Mouse (Mus musculus) heart, postnatal 36 days (tissue): Measurements from ENCODE around the gene Diaph2. TPM values are rescaled to one million over a fixed set of nuclear protein-coding genes. Genes with fewer than 3 reads are reported as not detected.
"Not testable (repeated sequence)": the region's sequence is repeated elsewhere in the genome, so short reads cannot be mapped to it uniquely, and the experiment has no call there.

Experiments
- DNase-seq, 2 experiments: peaks; one replicate each; pipeline ENCODE4 v3.0.0; 2021 to 2022
- intact Hi-C: fragments of 180-260 bp; cut with DNase I; formaldehyde crosslinking; loops from one replicate; pipeline ENCODE4 v1.15.1; 2025
- total RNA-seq, 2 experiments: library from RNA; stranded (reverse); gene quantifications; 2 replicates each; pipeline ENCODE4 v1.2.3; 2021

The Diaph2 gene
- total RNA-seq, 2 experiments from 2014 or later, result 14.1 to 14.5 TPM

GRCm38 (mm10) chrX:129784062-129784461, 34.5 kb downstream of the Diaph2 start:
- intact Hi-C loops, result no loop called here
- DNase-seq, result no peak

- intact Hi-C loops, DNase-seq: not testable (repeated sequence)
These were observed 50.4 kb downstream of the Diaph2 start for GRCm38 (mm10) chrX:129799920-129800319.

- no peak for DNase-seq
- intact Hi-C loops, result no loop called here
These were observed 82.4 kb downstream of the Diaph2 start for GRCm38 (mm10) chrX:129831903-129832302.

- intact Hi-C loops, result no loop called here
- no peak for DNase-seq
These were observed 84.3 kb downstream of the Diaph2 start for GRCm38 (mm10) chrX:129833887-129834286.

GRCm38 (mm10) chrX:129884465-129884864, 134.9 kb downstream of the Diaph2 start:
- intact Hi-C loops, result loop anchor here (10.0 kb wide), 2 partner anchors 130 to 580 kb away; no protein-coding TSS in a partner anchor
- DNase-seq, result peak; percentile 11 to 14

- DNase-seq, result no peak
- intact Hi-C loops, result no loop called here
These were observed 176.3 kb downstream of the Diaph2 start for GRCm38 (mm10) chrX:129925806-129926205.

GRCm38 (mm10) chrX:129974816-129975215, 225.3 kb downstream of the Diaph2 start:
- intact Hi-C loops, result no loop called here
- DNase-seq, result no peak

- intact Hi-C loops, result no loop called here
- no peak for DNase-seq
These were observed 258.7 kb downstream of the Diaph2 start for GRCm38 (mm10) chrX:130008210-130008609.

GRCm38 (mm10) chrX:130019735-130020134, 270.2 kb downstream of the Diaph2 start:
- intact Hi-C loops, result no loop called here
- DNase-seq, result no peak

- intact Hi-C loops, result no loop called here
- DNase-seq, result no peak
These were observed 295.0 kb downstream of the Diaph2 start for GRCm38 (mm10) chrX:130044525-130044924.

GRCm38 (mm10) chrX:130149216-130149615, 399.7 kb downstream of the Diaph2 start:
- no peak for DNase-seq
- intact Hi-C loops, result no loop called here

- intact Hi-C loops, result no loop called here
- DNase-seq, result no peak
These were observed 402.6 kb downstream of the Diaph2 start for GRCm38 (mm10) chrX:130152164-130152563.

- intact Hi-C loops, result no loop called here
- DNase-seq, result no peak
These were observed 423.6 kb downstream of the Diaph2 start for GRCm38 (mm10) chrX:130173126-130173525.

- intact Hi-C loops, result no loop called here
These were observed 438.3 kb downstream of the Diaph2 start for GRCm38 (mm10) chrX:130187891-130188290.

GRCm38 (mm10) chrX:130188449-130188848, 438.9 kb downstream of the Diaph2 start:
- intact Hi-C loops, result no loop called here
- DNase-seq, result no peak

More at GRCm38 (mm10) chrX:130187891-130188290, 438.3 kb downstream of the Diaph2 start:
- DNase-seq, result no peak

GRCm38 (mm10) chrX:130189250-130189649, 439.7 kb downstream of the Diaph2 start:
- intact Hi-C loops, result no loop called here
- no peak for DNase-seq

- DNase-seq, intact Hi-C loops: not testable (repeated sequence)
These were observed 447.9 kb downstream of the Diaph2 start for GRCm38 (mm10) chrX:130197412-130197811.

GRCm38 (mm10) chrX:130205243-130205642, 455.7 kb downstream of the Diaph2 start:
- intact Hi-C loops, result no loop called here
- no peak for DNase-seq

- no peak for DNase-seq
- intact Hi-C loops, result no loop called here
These were observed 462.7 kb downstream of the Diaph2 start for GRCm38 (mm10) chrX:130212227-130212626.

- intact Hi-C loops, result no loop called here
These were observed 463.2 kb downstream of the Diaph2 start for GRCm38 (mm10) chrX:130212759-130213158.

GRCm38 (mm10) chrX:130230045-130230444, 480.5 kb downstream of the Diaph2 start:
- intact Hi-C loops, result no loop called here

More at GRCm38 (mm10) chrX:130212759-130213158, 463.2 kb downstream of the Diaph2 start:
- no peak for DNase-seq

GRCm38 (mm10) chrX:130235167-130235566, 485.6 kb downstream of the Diaph2 start:
- DNase-seq, result no peak
- intact Hi-C loops, result no loop called here

More at GRCm38 (mm10) chrX:130230045-130230444, 480.5 kb downstream of the Diaph2 start:
- DNase-seq, result no peak

GRCm38 (mm10) chrX:130246652-130247051, 497.1 kb downstream of the Diaph2 start:
- DNase-seq, result no peak
- intact Hi-C loops, result no loop called here
